Mouse (Mus musculus) cortical plate, adult 2 months (tissue): ENCODE data around the gene Tpte.
"Not testable (repeated sequence)": the region's sequence is repeated elsewhere in the genome, so short reads cannot be mapped to it uniquely, and the experiment has no call there.

Experiments used
- CTCF ChIP-seq: fragments of 200-500 bp; IDR thresholded peaks from 2 replicates; pipeline ENCODE4 v1.5.1; 2011; ENCODE audit warnings: mild to moderate bottlenecking, control low read depth, low read length; ENCODE audit not compliant: insufficient read depth; ENCODE audit errors: extremely low read depth
- POLR2A ChIP-seq: fragments of 200-500 bp; IDR thresholded peaks from 2 replicates; pipeline ENCODE4 v1.6.1; 2011; ENCODE audit warnings: mild to moderate bottlenecking, low read length, control low read depth; ENCODE audit not compliant: insufficient read depth; ENCODE audit errors: extremely low read depth

DNA sequence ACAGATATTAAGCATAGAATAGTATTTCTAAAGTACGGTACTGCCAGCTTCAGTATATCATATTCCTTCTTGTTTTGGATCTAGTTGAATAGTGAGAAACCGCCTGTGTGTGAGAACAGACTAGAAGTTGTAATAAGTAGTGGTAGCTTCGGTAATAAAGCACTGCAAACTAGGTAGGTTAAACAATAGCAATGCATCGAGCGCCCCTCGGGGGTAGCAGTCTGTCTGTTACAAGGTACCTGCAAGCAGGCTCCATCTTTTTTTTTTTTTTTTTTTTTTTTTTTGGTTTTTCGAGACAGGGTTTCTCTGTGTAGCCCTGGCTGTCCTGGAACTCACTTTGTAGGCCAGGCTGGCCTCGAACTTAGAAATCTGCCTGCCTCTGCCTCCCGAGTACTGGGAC, 20.8 kb downstream of the Tpte start:
- TF ChIP-seq POLR2A, CTCF: not testable (repeated sequence)
